Mouse (Mus musculus) embryonic fibroblast, embryonic 13.5 days (primary cell): ENCODE data around the gene Tgfb2.

ENCODE experiments used
- CTCF ChIP-seq: IDR thresholded peaks from 2 replicates; pipeline ENCODE4 v1.5.1; 2011; ENCODE audit warnings: mild to moderate bottlenecking, control low read depth, low read length, moderate library complexity, borderline replicate concordance; ENCODE audit not compliant: insufficient read depth
- POLR2A ChIP-seq: IDR thresholded peaks from 2 replicates; pipeline ENCODE4 v1.6.1; 2011; ENCODE audit warnings: low read depth, mild to moderate bottlenecking, control low read depth, low read length, moderate library complexity

- no peak for TF ChIP-seq CTCF
- no peak for TF ChIP-seq POLR2A
Observed at GRCm38 (mm10) chr1:186663412-186663811, 42.4 kb downstream of the Tgfb2 start.
